Mouse (Mus musculus): Measurements from ENCODE around the gene Il2rg. TPM values are rescaled to one million over a fixed set of nuclear protein-coding genes. Genes with fewer than 3 reads are reported as not detected.
A peak's percentile ranks its signal among the peaks of the same experiment; 100 is the strongest.

Il2rg gene
- total and polyA plus RNA-seq, 3 experiments = 82.6 to 294 (median 88.0) TPM

DNA sequence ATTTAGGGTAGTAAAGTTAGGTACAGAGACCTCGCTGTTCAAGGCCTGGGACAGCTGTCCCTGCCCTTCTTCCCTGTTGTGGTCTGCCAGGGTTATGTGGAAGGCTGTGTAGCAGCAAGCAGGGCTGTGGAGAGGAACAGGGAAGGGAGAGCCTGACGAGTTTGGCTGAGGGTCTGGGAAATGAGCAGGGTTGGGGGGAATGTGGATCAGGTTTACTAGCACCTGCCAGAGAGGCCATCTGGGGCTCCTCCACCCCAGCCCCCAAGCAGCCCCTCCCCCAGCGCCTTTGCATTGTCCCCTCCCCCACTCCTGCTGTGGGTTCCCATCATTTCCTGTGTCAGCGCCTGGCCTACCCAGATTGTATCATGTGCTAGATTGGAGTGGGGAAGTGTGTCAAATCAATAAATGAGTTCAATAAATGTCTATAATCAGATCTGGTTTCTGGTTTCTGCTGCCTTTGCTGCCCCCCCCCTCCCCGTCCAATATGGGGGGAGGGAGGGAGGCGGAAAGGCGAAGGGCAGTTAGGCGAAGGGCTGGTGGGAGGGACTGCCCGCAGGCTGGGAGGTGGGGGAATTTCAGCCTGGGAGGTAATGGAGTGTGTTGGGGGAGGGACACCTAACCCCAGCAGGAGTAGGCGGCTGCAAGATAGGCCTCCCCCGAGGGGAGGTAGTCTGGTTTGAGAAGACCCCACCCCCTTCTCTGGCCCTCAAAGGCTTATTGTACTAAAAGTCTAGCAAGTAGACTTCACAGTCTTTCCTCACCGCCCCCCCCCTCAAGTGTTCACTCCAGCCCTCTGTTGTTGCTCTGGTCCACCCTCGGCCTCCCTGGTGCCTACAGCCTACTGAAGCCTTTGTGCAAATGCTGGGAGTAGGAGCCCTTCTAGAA is 7.4 kb downstream of the Il2rg start:
- dilution Hi-C loops (cut with MboI; ENCODE audit: extremely low pct_ligation_motif_present, extremely low pct_unique_long_range_greater_than_20kb, low sequenced_read_pairs) = no loop called here
- Histone ChIP-seq H3K9ac (ENCODE audit: insufficient read depth, low read depth) (0 out of 2 replicates have a peak overlapping the region, but pooled peaks have one; percentile 48), H3K4me2 (ENCODE audit: insufficient read depth, low read depth, poor library complexity, severe bottlenecking) (no peak overlapping the region; the same call in 1 of the 2 replicates)

DNA sequence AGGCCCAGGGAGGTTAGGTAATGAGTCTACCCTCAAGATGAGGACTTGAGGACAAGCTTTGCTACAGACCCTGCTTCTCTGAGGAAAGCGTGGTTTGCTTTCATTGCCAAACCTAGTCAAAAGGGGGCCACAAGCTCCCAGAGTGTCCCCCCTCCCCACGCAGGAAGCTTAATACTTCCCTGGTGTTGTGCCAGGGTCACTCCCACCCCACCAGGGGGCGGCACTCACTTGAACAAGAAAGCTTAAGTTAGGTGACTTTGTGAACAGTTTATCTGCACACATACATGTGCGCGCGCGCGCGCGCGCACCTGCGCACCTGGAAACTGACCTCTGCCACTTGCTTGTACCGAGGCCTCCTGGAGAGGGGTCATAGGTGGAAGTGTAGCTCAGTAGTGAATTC is 11.5 kb downstream of the Il2rg start:
- H3K9ac ChIP-seq (ENCODE audit: insufficient read depth, low read depth) = no peak overlapping the region
- dilution Hi-C loops (cut with MboI; ENCODE audit: extremely low pct_ligation_motif_present, extremely low pct_unique_long_range_greater_than_20kb, low sequenced_read_pairs) = no loop called here
- in situ Hi-C loops (cut with MboI; ENCODE audit: low pct_ligation_motif_present, low pct_unique_long_range_greater_than_20kb, low sequenced_read_pairs) = no loop called here

More for the DNA sequence above, 7.4 kb downstream of the Il2rg start:
- H3K9me3 ChIP-seq (replicated peaks; ENCODE audit: low read length) = no peaks in the 10 kb centered on the region
- peaks cover 51 to 75% of the 10 kb centered on the region in 2 experiments for H3K36me3 ChIP-seq (replicated peaks in 1 of 2; ENCODE audit: control insufficient read depth in 1 of 2, insufficient read depth in 1 of 2, low read length in 1 of 2)
- peak overlapping the region; percentile 79 for H3K27ac ChIP-seq (ENCODE audit: insufficient read depth, low read depth)
- peak; percentile 42 for DNase-seq (ENCODE audit: extremely low read depth)
- in situ Hi-C loops (cut with MboI; ENCODE audit: low pct_ligation_motif_present, low pct_unique_long_range_greater_than_20kb, low sequenced_read_pairs) = loop anchor here (5.0 kb wide), 1 partner anchor 67 kb away; no protein-coding TSS in a partner anchor
- H3K4me1 ChIP-seq (ENCODE audit: control insufficient read depth in 1 of 2, insufficient read depth in 2 of 2) = peaks cover 5 to 46% of the 10 kb centered on the region in 2 experiments; a peak in 3 of 4 replicates
- H3K79me2 ChIP-seq (replicated peaks; ENCODE audit: control insufficient read depth, extremely low read depth, insufficient read depth, poor library complexity, severe bottlenecking) = peaks cover 10% of the 10 kb centered on the region
- TF ChIP-seq MAFK (IDR thresholded peaks at IDR 0.05; ENCODE audit: insufficient replicate concordance, low read length) (no peak), MEF2A (IDR thresholded peaks at IDR 0.05; ENCODE audit: borderline replicate concordance, low read depth, low read length) (no peak), ELF1 (IDR thresholded peaks at IDR 0.05; ENCODE audit: low read depth, low read length) (no peak), CHD2 (IDR thresholded peaks at IDR 0.05; ENCODE audit: low read length) (peak; percentile 73), ZMIZ1 (IDR thresholded peaks at IDR 0.05; ENCODE audit: low read depth, low read length) (no peak), CHD1 (IDR thresholded peaks at IDR 0.05; ENCODE audit: low read depth, low read length) (no peak), SIN3A (IDR thresholded peaks at IDR 0.05; ENCODE audit: low read length) (no peak), UBTF (IDR thresholded peaks at IDR 0.05; ENCODE audit: low read depth, low read length) (no peak), NRF1 (IDR thresholded peaks at IDR 0.05; ENCODE audit: low read depth, low read length) (no peak)
- H3K27me3 ChIP-seq (replicated peaks) = no peaks in the 10 kb centered on the region
- H3K4me3 ChIP-seq (replicated peaks in 1 of 3; ENCODE audit: low read depth in 2 of 3, low read length in 2 of 3, poor library complexity in 1 of 3) = no peak overlapping the region

More for the DNA sequence above, 11.5 kb downstream of the Il2rg start:
- H3K4me3 ChIP-seq (replicated peaks in 1 of 3; ENCODE audit: low read depth in 2 of 3, low read length in 2 of 3, poor library complexity in 1 of 3) = no peak overlapping the region
- no peak for DNase-seq (ENCODE audit: extremely low read depth)
- H3K4me1 ChIP-seq (ENCODE audit: control insufficient read depth in 1 of 2, insufficient read depth in 2 of 2) = peaks cover 3 to 18% of the 10 kb centered on the region in 2 experiments; a peak in 3 of 4 replicates
- peaks cover 21 to 36% of the 10 kb centered on the region in 2 experiments for H3K36me3 ChIP-seq (replicated peaks in 1 of 2; ENCODE audit: control insufficient read depth in 1 of 2, insufficient read depth in 1 of 2, low read length in 1 of 2)
- H3K27me3 ChIP-seq (replicated peaks) = no peaks in the 10 kb centered on the region
- H3K27ac ChIP-seq (ENCODE audit: insufficient read depth, low read depth) = no peak overlapping the region
- TF ChIP-seq UBTF (IDR thresholded peaks at IDR 0.05; ENCODE audit: low read depth, low read length) = no peak
- TF ChIP-seq ETS1 (conservative IDR thresholded peaks at IDR 0.05; ENCODE audit: low read depth, low read length) = no peak
- 0 out of 2 replicates have a peak, but pooled peaks have one; percentile 13 for TF ChIP-seq BHLHE40 (IDR thresholded peaks at IDR 0.05; ENCODE audit: low read depth, low read length)
- TF ChIP-seq ZNF384 (IDR thresholded peaks at IDR 0.05; ENCODE audit: low read depth, low read length) = no peak
- peak; percentile 25 for TF ChIP-seq SMC3 (IDR thresholded peaks at IDR 0.05; ENCODE audit: low read depth, low read length)
- TF ChIP-seq MYC (IDR thresholded peaks at IDR 0.05; ENCODE audit: low read depth, low read length) = no peak
- TF ChIP-seq MAZ (IDR thresholded peaks at IDR 0.05; ENCODE audit: low read depth, low read length) = no peak
- TF ChIP-seq MEF2A (IDR thresholded peaks at IDR 0.05; ENCODE audit: borderline replicate concordance, low read depth, low read length) = no peak
- no peak for TF ChIP-seq POLR2A (IDR thresholded peaks at IDR 0.05; ENCODE audit: low read depth, low read length)
- no peak for TF ChIP-seq MXI1 (IDR thresholded peaks at IDR 0.05; ENCODE audit: low read depth, low read length)
- no peak for TF ChIP-seq POLR2AphosphoS2 (IDR thresholded peaks at IDR 0.05; ENCODE audit: low read depth, low read length)
- no peak for TF ChIP-seq SIN3A (IDR thresholded peaks at IDR 0.05; ENCODE audit: low read length)
- peak; percentile 29 for TF ChIP-seq RAD21 (IDR thresholded peaks at IDR 0.05; ENCODE audit: low read depth, low read length)
- peak in 1 of 2 experiments; percentile 56; a peak in 2 of 4 replicates for TF ChIP-seq CTCF (conservative IDR thresholded peaks at IDR 0.05 in 1 of 2, IDR thresholded peaks at IDR 0.05 in 1 of 2; ENCODE audit: low read depth in 2 of 2, low read length in 2 of 2)
- no peaks in the 10 kb centered on the region for H3K9me3 ChIP-seq (replicated peaks; ENCODE audit: low read length)
- no peak overlapping the region for H3K4me2 ChIP-seq (ENCODE audit: insufficient read depth, low read depth, poor library complexity, severe bottlenecking)
- no peaks in the 10 kb centered on the region for H3K79me2 ChIP-seq (replicated peaks; ENCODE audit: control insufficient read depth, extremely low read depth, insufficient read depth, poor library complexity, severe bottlenecking)

Measured in CH12.LX (cell line).